Mouse (Mus musculus) intestine, postnatal 0 days (tissue): ENCODE results near the gene Tmem132c. TPM values are rescaled to one million over a fixed set of nuclear protein-coding genes. Genes with fewer than 3 reads are reported as not detected.

Experiments
- ATAC-seq: fragments of 200-750 bp; cut with Nextera tagmentation; 2 replicates; pipeline ENCODE4 v1.8.0; 2017; ENCODE audit warnings: mild to moderate bottlenecking, moderate TSS enrichment, moderate library complexity
- H3K27ac ChIP-seq: fragments of 300-500 bp; sonication (generic); 2 replicates; pipeline ENCODE4 v1.5.1; 2014; ENCODE audit warnings: mild to moderate bottlenecking, low read depth, low read length, moderate library complexity
- H3K27me3 ChIP-seq: fragments of 300-500 bp; sonication (generic); replicated peaks from 2 replicates; pipeline ENCODE4 v1.6.1; 2014; ENCODE audit warnings: low read length, mixed read lengths; ENCODE audit not compliant: control insufficient read depth, insufficient read depth
- H3K36me3 ChIP-seq: fragments of 300-500 bp; sonication (generic); 2 replicates; pipeline ENCODE4 v1.6.1; 2014; ENCODE audit warnings: mild to moderate bottlenecking, moderate library complexity; ENCODE audit not compliant: control insufficient read depth, insufficient read depth
- H3K4me1 ChIP-seq: fragments of 300-500 bp; sonication (generic); replicated peaks from 2 replicates; pipeline ENCODE4 v1.6.1; 2014; ENCODE audit warnings: antibody characterized with exemption, low read length, mixed read lengths; ENCODE audit not compliant: control insufficient read depth, insufficient read depth
- H3K4me2 ChIP-seq: fragments of 300-500 bp; sonication (generic); replicated peaks from 2 replicates; pipeline ENCODE4 v1.6.1; 2014; ENCODE audit warnings: low read depth, mild to moderate bottlenecking, moderate library complexity
- H3K4me3 ChIP-seq: fragments of 300-500 bp; sonication (generic); 2 replicates; pipeline ENCODE4 v1.5.1; 2014; ENCODE audit warnings: low read depth, low read length
- H3K9ac ChIP-seq: fragments of 300-500 bp; sonication (generic); 2 replicates; pipeline ENCODE4 v1.6.1; 2014; ENCODE audit warnings: mild to moderate bottlenecking, low read depth, low read length
- H3K9me3 ChIP-seq: fragments of 300-500 bp; sonication (generic); 2 replicates; pipeline ENCODE4 v1.6.1; 2016; ENCODE audit warnings: mixed run types; ENCODE audit not compliant: control insufficient read depth
- CTCF ChIP-seq: sonication (generic); IDR thresholded peaks from 2 replicates; pipeline ENCODE4 v1.5.1; 2016; ENCODE audit warnings: low read depth, mild to moderate bottlenecking, control low read depth, antibody characterized with exemption, moderate library complexity
- WGBS: fragments of 180-500 bp; shearing (Covaris S2); extraction: QIAGEN DNeasy Blood & Tissue Kit; methylation state at CpG from one replicate; pipeline ENCODE4 v1.1.7; 2014; 5-methylcytosine and 5-hydroxymethylcytosine counted together
- polyA plus RNA-seq: library from polyadenylated mRNA; unstranded; fragments of >200 nt; fragmentation: Nextera tagmentation; extraction: Ambion mirVana; gene quantifications from 2 replicates; pipeline ENCODE4 v1.2.1, GENCODE M21; 2015

Tmem132c gene
- polyA plus RNA-seq, 1 experiment from 2014 or later, result 0.18 TPM

GRCm38 (mm10) chr5:127398010-127398409 lies 156.4 kb downstream of the Tmem132c start:
- Histone ChIP-seq H3K9ac (no peak overlapping the region), H3K9me3 (no peaks in the 10 kb centered on the region), H3K4me1 (no peaks in the 10 kb centered on the region), H3K4me2 (no peak overlapping the region), H3K36me3 (no peaks in the 10 kb centered on the region), H3K27ac (no peak overlapping the region), H3K27me3 (no peaks in the 10 kb centered on the region), H3K4me3 (no peak overlapping the region)
- no peak for ATAC-seq
- 25% methylated on average over 7 of the region's 7 CpGs for WGBS
- TF ChIP-seq CTCF, result no peak

GRCm38 (mm10) chr5:127405391-127406000 lies 163.9 kb downstream of the Tmem132c start:
- no peaks in the 10 kb centered on the region for H3K36me3 ChIP-seq
- H3K27ac ChIP-seq, result no peak overlapping the region
- no peaks in the 10 kb centered on the region for H3K4me1 ChIP-seq
- H3K9ac ChIP-seq, result no peak overlapping the region
- H3K9me3 ChIP-seq, result no peaks in the 10 kb centered on the region
- no peak overlapping the region for H3K4me2 ChIP-seq
- no peak for ATAC-seq
- H3K4me3 ChIP-seq, result no peak overlapping the region
- 50% methylated on average over 18 of the region's 18 CpGs for WGBS
- no peaks in the 10 kb centered on the region for H3K27me3 ChIP-seq
- no peak for TF ChIP-seq CTCF

- H3K4me2 ChIP-seq, result no peak overlapping the region
- ATAC-seq, result no peak
- no peaks in the 10 kb centered on the region for H3K36me3 ChIP-seq
Measured at GRCm38 (mm10) chr5:127406014-127406655, 164.5 kb downstream of the Tmem132c start.

GRCm38 (mm10) chr5:127416536-127416935 lies 174.9 kb downstream of the Tmem132c start:
- Histone ChIP-seq H3K9ac (no peak overlapping the region), H3K9me3 (no peaks in the 10 kb centered on the region), H3K36me3 (no peaks in the 10 kb centered on the region), H3K4me3 (no peak overlapping the region), H3K4me1 (no peaks in the 10 kb centered on the region), H3K27me3 (no peaks in the 10 kb centered on the region), H3K27ac (no peak overlapping the region), H3K4me2 (no peak overlapping the region)
- TF ChIP-seq CTCF, result no peak
- no peak for ATAC-seq
- WGBS, result 64% methylated on average over 7 of the region's 7 CpGs

More at GRCm38 (mm10) chr5:127406014-127406655, 164.5 kb downstream of the Tmem132c start:
- Histone ChIP-seq H3K4me1 (no peaks in the 10 kb centered on the region), H3K9ac (no peak overlapping the region), H3K9me3 (no peaks in the 10 kb centered on the region), H3K27me3 (no peaks in the 10 kb centered on the region), H3K4me3 (no peak overlapping the region), H3K27ac (no peak overlapping the region)
- 13% methylated on average over 9 of the region's 9 CpGs for WGBS
- no peak for TF ChIP-seq CTCF

- Histone ChIP-seq H3K4me3 (no peak overlapping the region), H3K4me2 (no peak overlapping the region), H3K9me3 (no peaks in the 10 kb centered on the region), H3K27me3 (no peaks in the 10 kb centered on the region), H3K4me1 (no peaks in the 10 kb centered on the region), H3K9ac (no peak overlapping the region), H3K27ac (no peak overlapping the region), H3K36me3 (no peaks in the 10 kb centered on the region)
- ATAC-seq, result no peak
- TF ChIP-seq CTCF, result no peak
Measured at GRCm38 (mm10) chr5:127423936-127424335, 182.3 kb downstream of the Tmem132c start.

GRCm38 (mm10) chr5:127429124-127429523 lies 187.5 kb downstream of the Tmem132c start:
- Histone ChIP-seq H3K4me2 (no peak overlapping the region), H3K9me3 (no peaks in the 10 kb centered on the region), H3K4me1 (no peaks in the 10 kb centered on the region), H3K27ac (no peak overlapping the region), H3K36me3 (no peaks in the 10 kb centered on the region), H3K9ac (no peak overlapping the region), H3K4me3 (no peak overlapping the region), H3K27me3 (no peaks in the 10 kb centered on the region)
- 71% methylated on average over 10 of the region's 10 CpGs for WGBS
- no peak for ATAC-seq
- no peak for TF ChIP-seq CTCF
